Mouse (Mus musculus) lung, postnatal 14 days (tissue): Measurements from ENCODE around the gene Nup62.
A peak's percentile ranks its signal among the peaks of the same experiment; 100 is the strongest.

Experiments
- DNase-seq: peaks from one replicate; pipeline ENCODE4 v3.0.0; 2021

The Nup62 gene

GRCm38 (mm10) chr7:44819391-44819790, 3.5 kb downstream of the Nup62 start:
- no peak for DNase-seq

GRCm38 (mm10) chr7:44819863-44820262, 4.0 kb downstream of the Nup62 start:
- no peak for DNase-seq

DNA sequence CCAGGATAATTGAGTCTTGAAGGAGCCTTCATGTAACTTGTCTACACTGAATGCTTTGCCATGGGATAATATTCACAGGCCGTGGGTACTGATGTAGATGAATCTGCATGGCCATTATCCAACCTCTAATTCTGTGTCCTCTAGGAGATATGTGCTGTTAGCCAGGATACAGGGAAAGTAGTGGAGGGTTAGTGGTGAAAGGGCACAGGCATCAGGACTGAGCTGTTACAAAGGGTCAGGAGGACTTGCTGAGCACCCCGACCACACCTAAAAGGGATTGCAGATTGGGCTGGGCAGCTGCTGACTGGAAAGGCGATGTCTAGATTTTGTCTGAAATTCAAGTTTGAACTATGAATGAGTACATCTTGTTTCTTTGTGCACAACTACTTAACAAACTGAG, 4.6 kb downstream of the Nup62 start:
- no peak for DNase-seq

DNA sequence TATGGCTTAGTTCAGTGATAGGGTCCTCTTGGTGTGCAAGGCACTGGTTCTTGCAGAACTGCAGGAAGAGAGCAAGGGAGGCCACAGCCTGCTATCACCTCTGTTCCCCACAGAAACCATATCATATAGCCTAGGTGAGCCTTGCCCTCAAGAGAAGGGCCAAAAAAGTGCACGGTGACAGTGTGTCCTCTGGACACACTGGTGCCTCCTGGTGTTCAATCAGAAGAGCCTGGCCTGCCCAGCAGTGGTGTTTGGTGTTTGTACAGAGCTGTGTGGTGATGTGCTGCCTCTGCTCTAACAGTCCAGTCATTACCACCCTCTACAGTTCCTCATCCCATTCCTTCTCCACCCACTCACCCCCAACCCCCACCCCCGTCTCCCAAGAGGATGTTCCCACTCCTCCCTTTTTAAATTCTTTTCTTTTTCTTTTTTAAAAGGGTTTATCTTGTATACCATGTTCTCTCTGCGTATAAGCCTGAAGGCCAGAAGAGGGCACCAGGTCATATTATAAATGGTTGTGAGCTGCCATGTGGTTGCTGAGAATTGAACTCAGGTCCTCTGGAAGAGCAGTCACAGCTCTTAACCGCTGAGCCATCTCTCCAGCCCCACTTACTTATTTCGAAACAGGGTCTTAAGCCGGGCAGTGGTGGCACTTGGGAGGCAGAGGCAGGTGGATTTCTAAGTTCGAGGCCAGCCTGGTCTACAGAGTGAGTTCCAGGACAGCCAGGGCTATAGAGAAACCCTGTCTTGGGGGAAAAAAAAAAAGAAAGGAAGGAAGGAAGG, 6.0 kb downstream of the Nup62 start:
- no peak for DNase-seq

DNA sequence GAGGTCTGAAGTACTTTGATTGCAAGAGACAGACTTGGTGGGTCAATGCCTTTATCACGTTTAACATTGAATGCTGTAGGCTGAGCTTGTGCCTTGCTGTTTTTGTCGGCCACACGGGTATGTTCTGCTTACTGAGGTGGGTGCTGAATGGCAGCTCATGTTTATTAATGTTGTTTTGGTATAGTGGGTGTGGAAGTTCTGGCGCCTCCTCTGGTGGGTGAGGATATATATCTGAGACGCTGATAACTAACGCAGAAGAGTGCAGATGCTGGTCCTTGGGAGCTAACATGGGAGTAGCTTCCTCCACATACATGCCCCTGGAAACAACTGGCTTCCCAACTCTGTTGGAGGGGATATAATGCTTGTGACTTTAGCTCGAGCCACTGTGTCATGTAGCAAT, 7.5 kb downstream of the Nup62 start:
- no peak for DNase-seq

GRCm38 (mm10) chr7:44824872-44825271, 9.0 kb downstream of the Nup62 start:
- DNase-seq, result peak; percentile 90

DNA sequence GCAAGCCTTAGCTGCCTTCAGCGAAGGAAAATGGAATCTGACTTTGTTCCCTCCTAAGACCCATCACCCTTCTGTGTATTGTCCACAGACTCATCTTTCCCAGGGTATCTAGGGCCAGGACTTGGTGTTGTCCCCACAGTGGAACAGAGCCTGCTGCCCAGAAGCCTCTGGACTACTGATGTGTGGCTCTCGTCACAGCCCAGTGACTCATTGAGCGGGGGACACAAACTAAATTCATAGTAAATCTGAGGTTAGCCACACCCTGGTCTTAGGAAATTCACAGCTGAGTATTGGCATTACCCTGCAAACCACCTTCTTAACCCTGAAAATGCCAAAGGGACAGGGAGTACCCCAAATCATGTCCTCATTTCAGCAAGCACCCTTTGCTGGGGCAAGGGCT, 10.9 kb downstream of the Nup62 start:
- DNase-seq, result no peak

DNA sequence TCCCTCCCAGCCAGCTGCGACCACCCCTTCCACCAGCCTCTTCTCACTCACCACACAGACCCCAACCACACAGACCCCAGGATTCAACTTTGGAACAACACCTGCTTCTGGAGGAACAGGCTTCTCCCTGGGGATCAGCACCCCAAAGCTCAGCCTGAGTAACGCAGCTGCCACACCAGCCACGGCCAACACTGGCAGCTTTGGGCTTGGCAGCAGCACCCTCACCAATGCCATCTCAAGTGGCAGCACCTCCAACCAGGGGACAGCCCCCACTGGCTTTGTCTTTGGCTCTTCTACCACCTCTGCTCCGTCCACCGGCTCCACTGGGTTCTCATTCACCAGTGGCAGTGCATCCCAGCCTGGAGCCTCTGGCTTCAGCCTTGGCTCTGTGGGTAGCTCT, 12.8 kb downstream of the Nup62 start:
- no peak for DNase-seq

GRCm38 (mm10) chr7:44832763-44833162, 16.9 kb downstream of the Nup62 start:
- no peak for DNase-seq

DNA sequence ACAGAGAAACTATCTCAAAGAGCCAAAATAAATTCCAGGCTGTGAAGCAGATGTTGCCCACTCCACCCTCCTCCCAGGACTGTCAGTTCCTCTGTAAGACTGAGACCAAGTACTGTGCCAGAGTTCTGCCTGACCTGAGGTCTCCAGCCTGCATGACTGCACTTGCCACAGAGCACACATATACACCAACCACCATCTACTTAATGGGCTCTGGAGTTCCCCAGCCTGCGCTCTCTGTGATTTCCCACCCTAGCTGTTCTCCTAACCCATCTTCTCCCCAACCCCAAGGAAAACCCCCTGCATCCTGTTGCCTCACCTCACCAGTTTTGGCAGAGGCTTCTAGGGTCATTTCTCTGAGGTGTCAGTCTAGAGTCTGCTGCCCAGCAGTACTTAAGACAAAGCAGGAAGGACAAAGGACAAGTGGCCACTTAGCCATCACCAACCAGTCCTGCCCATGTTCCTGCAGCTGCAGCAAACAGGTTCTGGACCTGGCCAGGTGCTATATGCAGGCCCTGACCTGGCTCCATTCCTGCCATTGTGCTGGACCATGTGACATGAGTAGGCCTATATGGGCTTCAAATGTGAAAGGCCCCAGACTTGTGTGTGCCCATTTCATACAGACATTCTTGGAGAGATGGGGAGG, 19.6 kb downstream of the Nup62 start:
- DNase-seq, result no peak

GRCm38 (mm10) chr7:44836016-44836404, 20.1 kb downstream of the Nup62 start:
- DNase-seq, result no peak

- no peak for DNase-seq
Measured at GRCm38 (mm10) chr7:44836423-44837053, 20.6 kb downstream of the Nup62 start.

DNA sequence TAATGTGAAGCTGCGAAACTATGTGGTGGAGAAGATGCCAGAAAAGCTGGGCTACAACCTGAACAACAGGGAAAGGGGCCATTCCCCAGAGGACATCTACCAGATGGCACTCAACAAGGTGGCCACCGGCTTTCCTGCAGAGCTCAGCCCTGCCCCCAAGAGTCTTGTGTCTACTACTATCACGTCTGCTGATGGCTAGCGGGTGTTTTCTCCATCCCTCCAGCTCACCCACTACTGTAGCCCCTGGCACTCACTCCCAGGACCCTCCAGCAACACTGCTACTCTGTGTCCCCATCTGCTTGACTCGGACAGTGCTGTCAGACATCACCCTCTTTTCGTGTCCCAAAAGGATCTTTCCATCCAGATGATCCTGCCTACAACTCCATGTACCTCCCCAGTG, 22.2 kb downstream of the Nup62 start:
- DNase-seq, result no peak

DNA sequence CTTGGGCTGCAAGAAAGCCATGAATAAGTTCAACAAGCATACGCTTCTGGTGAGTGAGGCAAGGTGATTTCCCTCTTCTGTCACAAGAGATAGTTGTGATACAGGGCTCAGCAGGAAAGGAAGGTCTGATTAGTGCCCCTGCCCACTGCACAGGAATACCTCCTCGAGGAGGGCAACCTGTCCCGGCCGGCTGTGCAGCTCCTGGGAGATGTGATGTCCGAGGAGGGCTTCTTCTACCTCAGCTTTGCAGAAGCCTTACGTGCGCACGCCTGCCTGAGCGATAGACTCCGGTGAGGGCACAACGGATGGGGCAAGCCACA, 23.2 kb downstream of the Nup62 start:
- DNase-seq, result no peak

DNA sequence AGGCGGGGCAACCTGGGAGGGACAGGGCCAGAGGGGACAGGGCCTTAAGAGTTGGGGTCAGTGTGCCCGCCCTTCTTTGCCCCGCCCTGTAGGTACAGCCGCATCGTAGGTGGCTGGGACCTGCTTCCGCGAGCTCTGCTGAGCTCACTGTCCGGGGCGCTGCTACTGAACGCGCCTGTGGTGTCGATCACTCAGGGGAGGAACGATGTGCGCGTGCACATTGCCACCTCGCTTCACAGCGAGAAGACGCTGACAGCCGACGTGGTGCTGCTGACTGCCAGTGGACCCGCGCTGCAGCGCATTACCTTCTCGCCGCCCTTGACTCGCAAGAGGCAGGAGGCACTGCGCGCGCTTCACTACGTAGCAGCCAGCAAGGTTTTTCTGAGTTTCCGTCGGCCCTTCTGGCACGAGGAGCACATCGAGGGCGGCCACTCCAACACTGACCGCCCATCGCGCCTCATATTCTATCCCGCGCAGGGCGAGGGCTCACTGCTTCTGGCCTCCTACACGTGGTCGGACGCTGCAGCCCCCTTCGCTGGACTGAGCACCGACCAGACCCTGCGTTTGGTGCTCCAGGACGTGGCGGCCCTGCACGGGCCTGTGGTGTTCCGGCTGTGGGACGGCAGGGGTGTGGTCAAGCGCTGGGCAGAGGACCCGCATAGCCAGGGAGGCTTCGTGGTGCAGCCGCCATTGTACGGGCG, 23.8 kb downstream of the Nup62 start:
- peak; percentile 34 for DNase-seq

DNA sequence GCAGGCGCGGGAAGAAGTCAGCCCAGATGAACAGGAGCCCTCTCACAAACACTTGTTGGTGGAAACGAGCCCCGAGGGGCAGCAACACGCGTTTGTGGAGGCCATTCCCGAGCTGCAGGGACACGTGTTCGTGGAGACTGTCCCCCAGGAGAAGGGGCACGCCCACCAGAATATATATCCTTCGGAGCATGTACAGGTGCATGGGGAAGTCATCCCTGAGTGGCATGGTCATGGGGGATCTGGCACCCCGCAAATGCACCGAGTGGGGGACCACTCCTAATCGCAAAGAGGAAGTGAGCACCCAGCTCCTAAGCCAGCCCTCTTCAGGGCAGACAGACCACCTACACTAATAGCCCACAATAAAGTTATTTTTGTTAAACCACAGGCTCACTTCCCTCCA, 24.5 kb downstream of the Nup62 start:
- DNase-seq, result no peak

DNA sequence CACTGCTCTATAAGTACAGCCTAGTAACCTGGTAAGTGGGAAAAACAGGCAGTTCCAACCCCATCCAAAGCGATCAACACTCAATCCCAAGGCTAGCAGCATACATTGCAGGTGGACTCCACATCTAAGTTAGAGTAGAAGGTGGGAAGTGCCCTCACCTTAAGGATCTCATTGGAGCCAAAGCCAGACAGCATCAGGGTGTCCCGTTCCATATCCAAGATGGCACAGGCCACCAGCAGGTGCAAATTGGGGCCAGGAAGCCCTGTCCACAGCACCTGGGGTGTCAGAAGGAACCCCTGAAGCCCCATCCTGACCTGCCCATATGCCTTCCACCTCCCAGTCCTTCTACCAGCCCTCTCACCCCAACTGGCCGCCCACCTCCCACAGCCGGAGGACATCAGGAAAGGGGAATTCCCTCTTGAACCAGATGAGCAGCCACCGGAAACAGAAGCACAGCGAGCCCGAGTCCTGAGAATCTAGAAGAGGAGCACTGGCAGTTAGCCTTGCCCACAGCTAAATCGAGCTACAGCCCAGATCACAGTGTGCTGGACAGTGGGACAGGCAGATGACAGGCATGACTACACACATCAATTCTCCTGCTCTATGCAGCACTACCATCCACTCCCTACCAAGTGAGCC, 26.1 kb downstream of the Nup62 start:
- DNase-seq, result no peak

GRCm38 (mm10) chr7:44845006-44845405, 29.1 kb downstream of the Nup62 start:
- DNase-seq, result no peak

DNA sequence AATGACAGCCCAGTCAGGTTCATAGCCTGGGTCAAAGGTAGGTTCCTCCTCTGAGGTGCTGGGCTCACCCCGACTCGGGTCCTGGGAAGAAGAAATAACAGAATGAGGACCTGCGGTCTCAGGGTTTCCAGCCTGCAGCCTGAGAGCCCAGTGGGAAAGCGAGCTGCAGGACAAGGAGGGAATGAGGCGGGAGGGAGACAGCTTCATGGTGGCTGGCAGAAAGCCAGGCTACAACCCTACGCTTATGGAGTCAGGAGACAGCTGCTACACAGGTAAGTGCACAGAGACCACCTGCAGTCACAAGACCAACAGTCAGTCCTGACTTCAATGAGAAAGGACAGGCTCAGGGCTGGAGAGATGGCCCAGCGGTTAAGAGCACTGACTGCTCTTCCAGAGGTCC, 30.9 kb downstream of the Nup62 start:
- no peak for DNase-seq

DNA sequence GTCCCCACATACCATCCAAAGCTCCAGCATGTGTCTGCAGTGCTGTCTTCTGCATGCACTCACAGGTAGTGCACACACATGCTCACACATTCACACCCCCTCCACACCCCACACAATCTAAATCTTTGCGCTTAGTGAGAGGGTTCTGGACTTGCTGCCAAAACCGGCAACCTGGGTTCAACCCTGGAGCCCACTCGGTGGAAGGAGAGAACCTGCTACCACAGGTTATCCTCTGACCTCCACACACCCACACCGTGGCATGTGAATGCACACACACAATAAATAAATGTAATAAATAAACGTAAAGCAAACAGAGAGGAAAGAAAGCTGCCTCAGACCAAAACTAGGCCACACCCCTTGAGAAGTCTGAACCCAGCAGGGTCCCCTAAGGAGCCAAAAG, 31.9 kb downstream of the Nup62 start:
- DNase-seq, result no peak

GRCm38 (mm10) chr7:44848561-44849415, 32.9 kb downstream of the Nup62 start, which contains the start of the genes Akt1s1 and Tbc1d17:
Akt1s1 (plus strand) TSS chr7:44848991.
Tbc1d17 (minus strand) TSS chr7:44849079.
- DNase-seq, result peak; percentile 99
